Mouse (Mus musculus) testis, adult 2 months (tissue): ENCODE measurements around the gene Atad1. TPM values are rescaled to one million over a fixed set of nuclear protein-coding genes. Genes with fewer than 3 reads are reported as not detected.

Experiments
- H3K27ac ChIP-seq: fragments of 200-500 bp; 2 replicates; pipeline ENCODE4 v1.5.1; 2012; ENCODE audit warnings: low read depth, low read length; ENCODE audit not compliant: control insufficient read depth, insufficient read depth
- H3K27me3 ChIP-seq: fragments of 200-500 bp; 2 replicates; pipeline ENCODE4 v1.6.1; 2012; ENCODE audit warnings: mild to moderate bottlenecking, low read length, moderate library complexity; ENCODE audit not compliant: control insufficient read depth, insufficient read depth
- H3K36me3 ChIP-seq: fragments of 200-500 bp; 2 replicates; pipeline ENCODE4 v1.6.1; 2012; ENCODE audit warnings: mild to moderate bottlenecking, low read length; ENCODE audit not compliant: control insufficient read depth, insufficient read depth
- H3K4me1 ChIP-seq: fragments of 200-500 bp; 2 replicates; pipeline ENCODE4 v1.6.1; 2012; ENCODE audit warnings: low read length; ENCODE audit not compliant: control insufficient read depth, insufficient read depth
- H3K4me3 ChIP-seq: fragments of 200-500 bp; 2 replicates; pipeline ENCODE4 v1.5.1; 2012; ENCODE audit warnings: low read depth, mild to moderate bottlenecking, low read length, moderate library complexity, mixed read lengths; ENCODE audit not compliant: control insufficient read depth
- CTCF ChIP-seq: fragments of 200-500 bp; IDR thresholded peaks from 2 replicates; pipeline ENCODE4 v1.5.1; 2012; ENCODE audit warnings: low read depth, mild to moderate bottlenecking, inconsistent platforms, low read length, moderate library complexity; ENCODE audit not compliant: control insufficient read depth, insufficient read depth, insufficient replicate concordance
- POLR2A ChIP-seq: fragments of 200-500 bp; IDR thresholded peaks from 2 replicates; pipeline ENCODE4 v1.6.1; 2012; ENCODE audit warnings: low read depth, mild to moderate bottlenecking, inconsistent platforms, low read length, moderate library complexity; ENCODE audit not compliant: control insufficient read depth
- polyA plus RNA-seq: library from polyadenylated mRNA; depleted of rRNA; stranded (reverse); fragments of >200 nt; gene quantifications from 2 replicates; pipeline ENCODE4 v1.2.3, GENCODE M21; 2012

The Atad1 gene
- polyA plus RNA-seq, 1 experiment, result 90.4 TPM

GRCm38 (mm10) chr19:32713471-32713870 is 26.1 kb downstream of the Atad1 start:
- no peak for TF ChIP-seq POLR2A
- no peak for TF ChIP-seq CTCF
- Histone ChIP-seq H3K4me1 (peaks cover 3% of the 10 kb centered on the region), H3K36me3 (no peaks in the 10 kb centered on the region), H3K4me3 (no peak overlapping the region), H3K27ac (no peak overlapping the region), H3K27me3 (no peaks in the 10 kb centered on the region)

DNA sequence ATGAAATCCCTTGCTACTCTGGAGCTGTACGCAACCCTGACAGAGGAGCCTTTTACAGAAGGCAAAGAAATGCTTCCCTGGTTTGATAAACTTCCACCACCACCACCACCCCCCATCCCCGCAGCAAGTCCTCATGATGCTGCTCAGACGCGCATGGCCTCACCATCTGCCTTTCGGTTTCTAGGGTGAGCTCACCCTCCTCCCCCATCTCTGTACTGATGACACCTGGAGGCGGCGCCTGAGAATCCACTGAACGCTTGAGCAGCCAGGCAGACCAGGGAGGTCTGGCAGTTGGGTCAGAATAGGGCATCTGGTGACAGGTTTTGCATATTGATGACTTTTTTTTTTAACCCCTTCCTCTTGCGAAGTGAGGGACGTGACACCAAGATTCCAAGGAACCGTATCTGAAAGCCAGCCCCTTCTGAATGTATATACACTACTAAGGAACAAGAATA is 27.0 kb downstream of the Atad1 start:
- peaks cover 3% of the 10 kb centered on the region for H3K4me1 ChIP-seq
- TF ChIP-seq CTCF, result no peak
- peak overlapping the region; percentile 74 for H3K27ac ChIP-seq
- peak overlapping the region; percentile 95 for H3K4me3 ChIP-seq
- H3K27me3 ChIP-seq, result no peaks in the 10 kb centered on the region
- H3K36me3 ChIP-seq, result no peaks in the 10 kb centered on the region

DNA sequence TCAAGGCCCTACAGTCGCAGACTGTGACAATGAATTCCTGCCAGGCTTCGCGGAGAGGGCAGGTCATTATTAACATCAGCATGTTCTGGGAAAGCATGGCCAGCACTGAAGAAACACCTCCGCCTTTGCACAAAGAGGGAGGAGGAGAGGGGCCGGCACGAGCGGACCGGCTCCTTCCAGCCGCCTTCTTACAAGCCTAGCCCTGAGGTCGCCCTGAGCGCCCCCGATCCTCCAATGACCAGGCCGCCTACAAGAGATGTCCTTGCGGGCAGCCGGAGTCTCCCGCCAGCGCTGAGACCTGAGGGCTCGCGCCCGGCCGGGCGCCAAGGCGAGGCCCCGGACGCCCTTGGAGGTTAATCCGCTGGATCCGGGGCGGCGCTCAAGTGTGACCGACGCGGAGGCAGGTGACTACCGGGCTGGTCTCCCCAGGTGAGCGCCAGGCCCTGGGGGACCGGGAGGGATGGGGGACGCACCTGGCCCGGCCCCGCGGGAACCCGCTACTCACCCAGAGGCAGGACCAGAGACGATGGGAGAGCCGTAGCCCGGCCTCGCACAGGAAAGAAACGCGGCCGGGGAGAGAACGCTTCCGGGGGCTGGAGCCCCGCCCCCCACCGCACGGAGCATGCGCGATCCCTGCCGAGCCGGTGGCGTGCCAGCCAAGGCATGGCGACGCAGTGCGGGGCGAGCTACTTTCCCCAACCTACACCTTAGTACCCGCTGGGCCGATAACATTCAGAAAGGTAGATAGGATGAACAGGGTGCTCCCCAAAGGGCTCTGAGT is 27.6 kb downstream of the Atad1 start:
- peak overlapping the region; percentile 95 for H3K4me3 ChIP-seq
- TF ChIP-seq CTCF, result no peak
- peak; percentile 89 for TF ChIP-seq POLR2A
- peaks cover 3% of the 10 kb centered on the region for H3K4me1 ChIP-seq

DNA sequence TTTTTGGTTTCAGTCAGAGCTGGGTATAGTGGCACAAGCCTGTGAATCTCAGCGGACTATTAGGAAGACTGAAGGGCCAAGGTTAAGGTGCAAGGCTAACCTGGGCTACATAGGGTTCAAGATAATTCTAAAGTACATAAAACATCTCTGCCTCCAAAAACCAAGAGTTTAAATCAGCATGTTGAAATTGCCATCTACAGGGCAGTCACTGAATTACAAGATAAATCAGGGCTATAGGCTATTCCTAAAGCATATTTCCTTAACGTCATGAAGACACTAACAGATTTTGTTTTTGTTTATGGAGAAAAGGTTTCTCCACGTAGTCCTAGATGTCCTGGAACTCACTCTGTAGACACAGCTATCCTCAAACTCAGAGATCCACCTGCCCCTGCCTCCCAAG is 29.3 kb downstream of the Atad1 start:
- Histone ChIP-seq H3K4me1 (peaks cover 3% of the 10 kb centered on the region), H3K27ac (no peak overlapping the region), H3K4me3 (no peak overlapping the region), H3K36me3 (no peaks in the 10 kb centered on the region), H3K27me3 (no peaks in the 10 kb centered on the region)
- no peak for TF ChIP-seq POLR2A
- TF ChIP-seq CTCF, result no peak

More for the DNA sequence above, 27.6 kb downstream of the Atad1 start:
- Histone ChIP-seq H3K27ac (peak overlapping the region; percentile 94), H3K36me3 (no peaks in the 10 kb centered on the region), H3K27me3 (no peaks in the 10 kb centered on the region)

- no peak for TF ChIP-seq CTCF
- TF ChIP-seq POLR2A, result no peak
- Histone ChIP-seq H3K27ac (no peak overlapping the region), H3K27me3 (no peaks in the 10 kb centered on the region), H3K36me3 (no peaks in the 10 kb centered on the region; the same call in 1 of the 2 replicates), H3K4me3 (no peak overlapping the region), H3K4me1 (peaks cover 3% of the 10 kb centered on the region)
Observed at GRCm38 (mm10) chr19:32708996-32709395, 30.6 kb downstream of the Atad1 start.

- Histone ChIP-seq H3K27me3 (no peaks in the 10 kb centered on the region), H3K4me1 (no peaks in the 10 kb centered on the region), H3K4me3 (no peak overlapping the region), H3K27ac (no peak overlapping the region), H3K36me3 (no peaks in the 10 kb centered on the region; the same call in 1 of the 2 replicates)
- no peak for TF ChIP-seq CTCF
- TF ChIP-seq POLR2A, result no peak
Observed at GRCm38 (mm10) chr19:32702191-32702590, 37.4 kb downstream of the Atad1 start.

DNA sequence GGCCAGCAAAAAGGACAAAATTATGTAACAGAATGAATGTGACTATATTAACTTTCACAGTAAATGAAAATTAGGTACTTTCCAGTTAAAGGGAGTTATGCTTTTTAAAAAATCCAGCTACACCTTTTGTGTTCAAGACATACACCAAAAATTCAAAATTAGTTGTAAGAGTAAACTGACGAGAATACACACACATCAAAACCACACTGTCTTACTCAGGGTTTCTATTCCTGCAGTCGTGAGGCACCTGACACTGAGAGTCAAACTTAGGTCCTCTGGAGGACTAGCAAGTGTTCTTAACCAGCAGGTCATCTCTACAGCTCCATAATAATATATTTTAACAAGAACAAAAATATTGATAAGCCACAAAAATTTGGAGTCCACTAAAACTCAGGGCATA is 42.9 kb downstream of the Atad1 start:
- H3K36me3 ChIP-seq, result no peaks in the 10 kb centered on the region; the same call in 1 of the 2 replicates
- no peaks in the 10 kb centered on the region for H3K4me1 ChIP-seq
- no peak overlapping the region for H3K4me3 ChIP-seq
- no peak for TF ChIP-seq POLR2A
- H3K27me3 ChIP-seq, result no peaks in the 10 kb centered on the region
- no peak overlapping the region for H3K27ac ChIP-seq
